Mouse (Mus musculus): ENCODE measurements around the gene Tmem30b.
"Not testable (repeated sequence)": the region's sequence is repeated elsewhere in the genome, so short reads cannot be mapped to it uniquely, and the experiment has no call there.

Tmem30b gene

DNA sequence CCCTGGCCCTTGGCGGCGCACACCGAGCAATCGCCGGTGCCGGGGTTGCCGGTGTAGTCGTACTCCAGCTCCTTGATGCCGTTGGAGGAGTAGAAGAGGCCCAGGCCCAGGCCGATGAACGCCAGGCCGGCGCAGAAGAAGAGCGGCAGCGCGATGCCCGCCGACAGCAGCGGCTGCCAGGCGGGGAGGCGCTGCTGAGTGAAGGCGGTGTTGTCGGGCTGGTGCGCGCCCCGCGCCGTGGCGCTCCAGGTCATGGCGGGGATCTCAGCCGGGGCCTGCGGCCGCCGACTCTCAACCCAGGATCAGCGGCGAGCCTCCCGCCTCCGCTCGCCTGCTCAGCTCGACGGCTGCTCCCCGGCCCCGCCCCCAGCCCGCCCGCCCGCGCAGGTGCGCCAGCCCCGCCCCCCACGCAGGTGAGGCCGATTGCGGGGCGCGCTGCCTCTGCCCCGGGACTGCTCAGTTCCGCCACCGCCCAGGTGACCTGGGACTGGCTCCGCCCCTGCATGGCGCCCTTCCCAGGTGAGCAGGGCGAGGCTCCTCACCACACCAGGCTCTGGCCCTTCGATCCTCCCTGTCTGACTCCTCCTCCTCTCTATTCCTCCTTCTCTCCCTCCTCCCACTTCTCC, at the start of gene Tmem30b:
Gene Tmem30b (minus strand): TSS at position 307 of the 626 bp plus-strand sequence.
- no peak for DNase-seq (ENCODE audit: low read depth)

DNA sequence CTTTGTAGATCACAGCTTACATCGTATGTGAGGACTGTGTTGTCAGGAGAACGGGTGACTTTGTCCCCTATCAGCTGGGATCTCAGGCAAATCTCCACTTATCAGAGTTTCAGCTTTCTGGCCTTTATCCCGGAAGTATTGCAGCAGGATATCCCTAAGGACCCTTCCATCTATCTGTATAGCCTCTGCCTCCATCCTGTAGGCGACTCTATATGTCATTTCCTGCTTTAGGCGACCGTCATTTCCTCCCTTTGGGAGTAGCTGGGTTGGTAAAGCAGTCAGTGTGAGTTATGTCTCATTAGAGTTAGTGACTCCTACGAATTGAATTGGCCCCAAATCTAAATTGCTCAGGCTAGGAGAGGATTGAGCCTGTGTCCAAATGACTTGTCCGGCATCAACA, 49.0 kb upstream of the Tmem30b start:
- no peak for DNase-seq (ENCODE audit: low read depth)

DNA sequence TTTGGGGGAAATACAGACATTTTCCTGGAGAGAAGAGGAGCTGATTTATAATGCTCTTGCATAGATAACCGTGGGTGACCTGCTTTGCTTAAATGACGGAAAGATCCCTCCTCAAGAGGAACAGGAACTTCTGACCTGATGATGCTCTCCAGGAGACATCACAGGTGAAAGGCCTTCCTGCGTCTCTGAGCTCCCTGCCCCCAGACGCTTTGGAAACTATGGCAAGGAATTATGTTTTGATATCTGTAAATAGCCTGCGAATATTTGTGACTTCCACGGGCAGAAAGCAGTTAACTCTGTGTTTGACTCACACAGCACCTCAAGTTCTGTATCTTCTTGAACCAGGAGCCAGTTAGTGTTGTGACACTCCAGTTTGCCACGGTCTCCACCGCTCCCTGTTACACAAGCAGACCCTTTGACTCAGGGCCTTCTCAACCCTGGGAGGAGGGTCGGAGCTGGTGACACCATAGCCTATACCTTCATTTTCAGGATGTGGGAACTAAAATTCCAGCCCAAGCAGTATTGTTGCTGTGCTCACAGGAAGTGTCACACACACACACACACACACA, 48.1 kb upstream of the Tmem30b start:
- no peak for DNase-seq (ENCODE audit: low read depth)

DNA sequence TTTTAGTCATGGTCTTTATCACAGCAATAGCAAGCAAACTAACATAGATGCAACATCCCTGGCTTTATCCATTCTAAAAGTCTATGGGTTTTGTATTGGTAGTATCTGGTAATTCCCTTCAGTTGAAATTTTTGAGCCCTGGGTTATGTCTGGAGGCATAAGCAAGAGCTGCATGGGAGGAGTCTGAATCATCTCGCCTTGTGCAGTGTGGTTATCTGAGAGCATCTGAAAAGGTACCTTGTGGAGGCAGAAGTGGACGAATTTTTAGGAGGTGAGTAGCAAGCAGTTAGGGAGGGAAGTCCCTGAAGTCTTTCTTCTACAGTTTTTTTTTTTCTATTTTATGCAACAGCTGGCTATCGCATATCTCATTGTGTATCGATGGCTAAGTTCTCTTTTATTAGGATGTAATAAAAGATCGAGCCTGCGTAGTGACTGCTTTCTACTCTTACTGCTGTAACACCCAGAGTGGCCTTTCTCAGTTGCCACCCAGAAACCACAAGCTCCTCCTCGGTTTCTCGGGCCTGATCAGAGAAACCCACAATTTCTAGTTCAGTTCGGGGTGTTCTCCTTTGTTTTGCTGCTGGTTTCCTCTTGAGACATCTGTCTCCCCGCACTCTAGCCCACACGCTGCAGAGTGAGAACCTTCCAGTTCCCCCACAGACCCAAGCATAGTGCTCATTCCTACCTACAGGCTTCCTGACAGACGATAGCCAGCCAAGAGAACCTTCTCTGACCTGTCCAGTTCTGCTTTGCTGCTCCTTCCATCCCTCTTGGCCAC, 47.0 kb upstream of the Tmem30b start:
- no peak for DNase-seq (ENCODE audit: low read depth)

DNA sequence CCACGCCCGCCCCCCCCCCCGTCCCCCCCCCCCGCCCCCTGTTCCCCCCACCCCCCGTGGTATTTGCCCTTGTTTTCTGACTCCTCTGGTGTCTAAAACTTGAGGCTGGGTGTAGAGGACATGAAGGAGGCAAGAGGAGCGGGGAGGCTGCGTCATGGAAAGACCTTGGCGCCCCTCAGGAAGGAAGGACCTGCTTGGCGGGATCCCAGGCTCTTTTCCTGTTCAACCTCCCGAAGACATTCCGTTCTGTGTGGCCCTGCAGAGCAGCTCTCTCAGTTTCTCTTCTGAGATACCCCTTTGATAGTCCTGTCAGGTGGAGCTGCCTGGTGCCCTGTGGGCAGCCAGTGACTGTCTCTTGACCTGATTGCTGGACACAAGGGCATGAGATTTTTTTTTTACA, 45.4 kb upstream of the Tmem30b start:
- DNase-seq (ENCODE audit: low read depth) = no peak

DNA sequence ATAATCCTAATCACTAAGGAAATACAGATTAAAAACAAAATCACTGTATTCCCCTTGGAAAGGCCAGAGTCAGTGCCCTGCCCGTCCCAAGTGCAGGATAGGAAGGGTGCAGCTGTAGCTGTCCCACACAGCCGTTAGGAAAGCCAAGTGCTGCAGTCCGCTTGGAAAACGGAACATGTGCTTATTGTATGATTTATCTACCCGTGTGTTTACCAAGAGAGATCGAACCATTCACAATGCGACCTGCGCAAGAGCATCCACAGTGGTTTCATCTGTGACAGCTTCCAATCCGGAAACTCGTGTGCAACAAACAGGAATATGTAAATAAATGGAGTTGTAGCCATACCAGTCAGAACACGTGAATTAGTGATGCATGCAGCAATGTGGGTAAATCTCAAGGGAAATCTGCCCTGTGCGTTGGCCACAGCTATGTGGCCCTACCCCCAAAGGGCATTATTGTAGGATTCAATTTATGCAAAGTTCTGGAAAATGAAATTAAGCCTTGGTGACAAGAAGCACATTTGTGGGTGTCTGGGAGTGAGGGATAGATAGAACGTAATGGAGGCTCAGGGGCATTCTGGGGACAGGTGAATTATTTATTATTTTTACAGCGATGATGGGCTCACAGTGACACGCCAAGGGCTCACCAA, 44.6 kb upstream of the Tmem30b start:
- no peak for DNase-seq (ENCODE audit: low read depth)

DNA sequence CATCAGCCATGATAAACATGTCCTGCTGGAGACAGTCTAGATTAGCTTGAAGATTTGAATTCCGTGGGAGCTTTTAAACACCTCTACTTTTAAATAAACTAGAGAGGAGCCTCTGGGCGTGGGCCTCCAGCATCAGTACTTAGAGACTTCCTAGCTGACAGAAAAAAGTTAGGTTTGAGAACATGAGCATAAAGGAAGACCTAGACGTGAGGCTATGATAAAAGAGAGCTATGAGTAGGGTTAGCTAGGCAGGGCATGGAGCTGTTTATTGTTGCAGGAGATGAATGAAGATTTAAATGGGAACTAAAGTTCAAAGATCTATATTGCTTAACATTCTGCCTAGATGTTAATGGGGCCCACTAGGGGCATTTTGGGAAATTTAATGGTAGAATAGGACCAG, 41.1 kb upstream of the Tmem30b start:
- DNase-seq (ENCODE audit: low read depth) = no peak

DNA sequence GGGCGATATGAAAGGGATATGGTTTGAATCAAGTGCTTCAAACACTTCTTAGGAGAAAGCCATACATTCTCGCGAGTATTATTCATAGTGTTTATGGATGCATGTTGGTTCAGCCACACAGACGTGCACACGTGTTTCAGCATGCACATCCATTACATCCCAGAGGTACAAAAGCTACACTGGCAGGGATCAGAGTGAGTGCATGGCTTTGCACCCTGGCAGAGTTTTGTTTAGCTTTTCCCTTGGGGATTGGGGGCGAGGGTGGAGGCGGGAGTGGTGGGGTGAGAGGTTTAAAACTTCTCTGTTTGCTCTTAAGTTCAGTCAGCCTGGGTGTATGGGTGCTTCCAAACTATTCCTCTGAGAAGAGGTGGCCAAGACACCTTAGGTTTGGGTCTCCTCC, 39.7 kb upstream of the Tmem30b start:
- no peak for DNase-seq (ENCODE audit: low read depth)

DNA sequence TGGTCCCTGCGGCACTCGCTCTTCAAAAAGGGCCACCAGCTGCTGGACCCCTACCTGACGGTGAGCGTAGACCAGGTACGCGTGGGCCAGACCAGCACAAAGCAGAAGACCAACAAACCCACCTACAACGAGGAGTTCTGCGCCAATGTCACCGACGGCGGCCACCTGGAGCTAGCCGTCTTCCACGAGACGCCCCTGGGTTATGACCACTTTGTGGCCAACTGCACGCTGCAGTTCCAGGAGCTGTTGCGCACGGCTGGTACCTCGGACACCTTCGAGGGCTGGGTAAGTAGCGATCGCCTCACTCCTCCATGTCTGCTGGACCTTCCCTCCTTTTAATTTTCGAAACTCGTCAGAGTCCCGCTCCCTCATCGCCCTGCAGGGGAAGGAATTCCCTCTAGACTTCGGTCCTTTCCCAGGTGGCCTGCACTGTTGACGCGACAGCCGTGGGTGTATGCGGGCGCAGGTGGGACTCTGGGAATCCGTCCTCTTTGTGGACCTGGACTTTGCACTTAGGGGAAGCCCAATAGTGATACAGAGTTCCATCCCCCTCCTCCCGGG, 39.1 kb upstream of the Tmem30b start:
- no peak for DNase-seq (ENCODE audit: low read depth)

DNA sequence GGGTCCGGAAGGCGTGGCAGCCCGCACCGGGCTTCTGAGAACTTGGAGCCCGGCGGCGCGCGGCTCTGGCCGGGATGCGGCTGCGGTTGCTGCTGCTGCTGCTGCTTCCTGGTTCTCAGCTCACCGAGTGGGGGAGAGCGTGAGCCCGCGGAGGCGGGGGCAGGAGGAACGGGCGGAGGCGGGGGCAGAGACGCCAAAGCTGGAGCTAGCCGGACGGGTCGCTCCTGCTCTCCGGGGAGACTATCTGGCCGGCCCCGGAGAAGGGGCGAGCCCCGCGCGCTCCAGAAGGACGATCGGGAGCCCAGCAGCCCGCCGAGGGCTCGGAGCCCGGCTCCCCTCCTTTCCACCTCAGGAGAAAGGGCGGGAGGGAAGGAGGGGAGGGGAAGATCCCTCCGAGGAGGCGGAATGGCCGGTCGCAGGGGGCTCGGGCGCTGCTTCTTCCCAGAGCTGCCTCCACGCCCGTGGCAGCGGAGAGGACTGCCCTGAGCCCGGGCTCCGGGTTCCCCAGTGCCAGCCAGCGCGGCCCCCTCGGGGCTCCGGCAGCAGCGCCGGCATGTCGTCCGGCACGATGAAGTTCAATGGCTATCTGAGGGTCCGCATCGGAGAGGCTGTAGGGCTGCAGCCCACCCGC, 38.5 kb upstream of the Tmem30b start, which contains the start of gene Prkch:
Gene Prkch (plus strand): TSS at position 187 of the 631 bp plus-strand sequence.
- no peak for DNase-seq (ENCODE audit: low read depth)

DNA sequence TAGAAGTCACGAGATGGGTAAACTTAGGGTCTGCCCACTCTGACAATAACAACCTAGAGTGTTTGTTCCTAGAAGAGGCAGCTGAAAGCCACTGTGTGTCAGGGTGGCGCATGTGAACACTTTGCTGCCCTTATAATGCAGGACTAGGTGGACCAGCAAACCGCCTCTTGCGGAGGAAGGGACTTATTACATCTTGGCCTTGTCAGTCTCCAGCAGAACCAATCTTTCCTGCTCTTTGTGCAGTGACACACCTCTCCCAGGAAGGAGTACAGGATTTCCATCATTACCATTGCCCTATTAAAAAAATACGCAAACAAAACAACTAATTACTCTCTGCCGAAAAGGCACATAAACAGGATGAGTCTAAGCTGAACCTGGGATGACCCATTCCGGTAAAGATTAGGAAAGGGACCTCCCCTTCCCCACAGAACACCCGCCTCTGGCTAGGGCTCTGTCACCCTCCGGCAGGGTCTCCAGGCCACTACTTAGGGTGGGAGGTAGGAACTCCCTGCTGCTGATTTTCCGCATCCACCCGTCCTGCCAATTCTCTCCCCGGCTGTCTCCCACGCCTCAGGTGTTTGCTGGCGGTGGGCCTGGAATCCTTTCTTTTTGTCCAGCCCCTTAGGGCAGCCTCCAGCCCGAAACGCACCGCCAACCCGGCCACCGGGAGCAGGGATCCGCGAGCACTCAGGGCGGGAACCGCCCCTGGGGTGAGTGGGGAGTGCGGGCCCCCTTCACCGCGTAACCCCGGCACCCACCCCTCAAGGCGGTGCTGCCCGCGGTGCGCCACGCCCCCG, 37.8 kb upstream of the Tmem30b start:
- DNase-seq (ENCODE audit: low read depth) = no peak

DNA sequence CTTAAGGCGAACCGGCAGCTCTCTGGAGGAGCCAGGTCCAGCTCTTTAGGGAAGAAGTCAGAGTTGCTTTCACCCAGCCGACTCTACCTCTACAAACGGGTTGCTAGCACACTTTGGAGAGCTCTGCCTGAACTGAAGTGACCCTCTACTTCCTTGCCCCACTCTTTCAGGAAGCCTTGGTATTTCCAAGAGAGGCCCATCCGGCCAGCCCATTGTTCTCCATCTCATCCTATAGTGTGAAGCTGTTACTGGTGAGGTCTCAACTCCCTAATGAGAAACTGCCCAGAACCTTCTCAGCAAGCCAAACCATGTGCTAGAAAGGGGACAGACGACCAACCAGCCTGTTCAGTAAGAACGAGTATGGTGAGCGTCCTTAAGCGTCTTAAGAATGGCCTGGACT, 37.1 kb upstream of the Tmem30b start:
- DNase-seq (ENCODE audit: low read depth) = no peak

DNA sequence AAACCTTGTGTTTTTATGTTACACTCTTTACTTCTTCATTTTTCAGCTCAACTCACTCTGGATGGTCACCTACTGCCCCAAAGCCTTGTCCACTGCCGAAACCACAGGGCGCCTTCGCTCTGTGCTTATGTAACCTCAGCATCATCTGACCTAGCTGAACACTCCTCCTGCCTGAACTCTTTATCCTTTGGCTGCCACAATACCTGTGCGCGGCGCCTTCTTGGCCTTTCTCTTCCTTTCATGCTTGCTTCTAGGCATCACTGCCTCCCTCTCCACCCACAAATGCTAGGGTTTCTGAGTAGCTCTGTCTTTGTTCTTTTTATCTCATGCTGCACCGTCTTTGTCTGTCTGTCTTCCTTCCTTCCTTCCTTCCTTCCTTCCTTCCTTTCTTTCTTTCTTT, 34.6 kb upstream of the Tmem30b start:
- DNase-seq (ENCODE audit: low read depth) = no peak

DNA sequence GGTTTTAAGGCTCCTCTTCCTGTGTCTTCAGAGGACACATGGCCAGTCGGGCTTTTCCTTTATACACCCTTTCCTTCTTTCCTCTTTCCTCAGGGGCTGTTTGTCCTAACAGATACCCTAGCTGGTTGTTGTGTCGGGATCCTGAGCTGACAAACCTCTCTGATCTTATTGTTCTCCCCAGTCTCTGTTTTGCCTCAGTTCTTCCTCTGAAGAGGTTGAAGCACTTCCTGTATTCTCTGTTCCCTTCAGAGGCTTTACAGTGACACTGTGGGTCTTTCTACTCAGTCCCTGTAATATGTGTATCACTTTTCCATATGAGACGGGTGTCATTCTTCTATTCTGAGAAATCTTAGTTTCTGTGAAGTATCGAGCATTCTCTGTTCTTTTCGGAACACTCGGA, 31.9 kb upstream of the Tmem30b start:
- DNase-seq (ENCODE audit: low read depth) = no peak

DNA sequence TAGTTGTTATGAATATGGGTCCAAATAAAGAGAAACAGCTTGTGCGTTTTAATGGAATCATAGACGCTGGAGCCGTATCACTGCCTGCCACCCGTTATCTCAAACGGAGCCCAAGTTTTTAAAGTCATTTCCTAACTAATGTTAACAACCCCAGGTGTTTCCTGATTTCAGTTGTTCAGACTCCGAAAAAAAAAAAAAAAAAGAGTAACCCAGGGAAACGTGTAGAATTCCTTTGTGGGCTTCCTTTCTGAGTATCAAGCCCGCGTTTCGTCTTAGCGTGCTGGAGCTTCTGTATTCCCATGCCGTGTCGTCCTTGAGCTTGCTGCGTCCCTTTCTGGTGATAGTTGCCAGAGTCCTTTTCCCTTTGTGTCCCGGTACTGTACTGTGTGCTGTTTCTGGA, 28.4 kb upstream of the Tmem30b start:
- DNase-seq (ENCODE audit: low read depth) = no peak

DNA sequence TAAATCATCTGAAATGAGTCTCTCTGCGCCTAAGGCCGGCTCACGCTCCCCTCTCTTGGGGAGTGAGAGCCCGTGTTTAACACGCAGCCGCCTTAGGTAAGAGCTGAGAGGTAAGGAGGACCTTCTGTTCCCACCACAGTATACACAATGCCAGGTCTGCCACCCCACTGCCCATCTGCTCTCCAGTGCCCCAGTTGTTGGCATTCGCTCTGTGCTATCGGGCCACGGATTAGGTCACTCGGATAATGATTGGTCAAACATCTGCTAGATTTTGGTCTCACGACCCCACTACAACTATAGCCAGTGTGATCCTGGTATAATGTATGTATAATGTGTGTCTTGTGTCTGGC, 19.4 kb upstream of the Tmem30b start:
- no peak for DNase-seq (ENCODE audit: low read depth)

DNA sequence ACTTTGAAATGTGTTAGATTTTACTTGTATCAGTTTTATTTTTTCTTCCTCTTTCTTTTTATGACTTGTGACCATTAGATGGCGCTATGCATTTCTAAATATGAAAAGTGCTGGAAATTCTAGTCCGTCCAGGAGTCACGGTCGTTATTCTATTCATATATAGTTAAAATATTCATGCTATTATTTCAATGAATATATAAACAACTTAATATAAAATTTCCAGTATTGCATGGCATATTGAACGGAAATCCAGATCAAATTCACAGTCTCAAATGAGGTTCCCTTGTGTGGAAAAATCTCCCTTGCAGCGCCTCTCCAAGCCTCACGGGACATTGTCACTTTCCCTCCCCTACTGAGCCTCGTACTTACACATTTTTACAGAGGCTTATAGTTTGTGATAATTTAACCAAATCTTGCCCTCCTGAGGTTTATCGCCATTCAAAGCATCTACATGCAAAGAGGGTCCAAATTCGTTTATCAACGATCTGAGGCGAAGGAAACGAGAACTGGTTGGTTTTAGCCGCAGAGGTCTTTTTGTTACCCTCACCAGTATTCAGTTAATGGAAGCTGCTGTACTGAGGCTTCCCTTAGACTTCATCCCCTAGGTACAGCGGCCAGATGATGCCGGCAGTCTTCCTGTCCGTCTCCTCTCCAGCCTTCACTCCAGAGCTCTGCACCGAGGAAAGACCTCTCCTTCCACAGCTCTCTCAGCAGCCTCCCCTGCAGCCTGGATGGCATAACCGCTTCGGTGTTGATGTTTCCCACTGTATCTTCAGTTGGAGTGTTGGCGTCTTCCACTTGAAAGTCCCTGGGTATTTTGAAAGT, 18.8 kb upstream of the Tmem30b start:
- DNase-seq (ENCODE audit: low read depth) = peak; percentile 11

DNA sequence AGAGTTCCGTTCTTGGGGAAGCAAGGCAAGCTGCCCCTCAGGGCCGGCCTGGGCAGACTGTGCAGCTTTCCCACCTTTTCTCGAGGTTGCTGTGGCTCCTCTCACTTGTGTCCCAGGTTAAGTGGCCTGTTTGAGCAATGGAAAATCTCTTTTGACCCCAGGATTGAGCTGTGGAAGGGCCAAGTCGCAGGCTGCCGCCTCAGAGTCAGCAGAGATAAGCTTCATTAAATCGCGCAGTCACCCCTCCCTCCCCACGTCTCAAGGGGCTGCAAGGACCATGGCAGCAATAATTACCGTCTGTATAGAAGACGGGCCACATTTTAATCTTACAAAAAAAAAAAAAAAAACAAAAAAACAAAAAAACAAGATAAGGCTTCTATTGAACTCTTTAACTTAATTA, 18.0 kb upstream of the Tmem30b start:
- DNase-seq (ENCODE audit: low read depth) = no peak

DNA sequence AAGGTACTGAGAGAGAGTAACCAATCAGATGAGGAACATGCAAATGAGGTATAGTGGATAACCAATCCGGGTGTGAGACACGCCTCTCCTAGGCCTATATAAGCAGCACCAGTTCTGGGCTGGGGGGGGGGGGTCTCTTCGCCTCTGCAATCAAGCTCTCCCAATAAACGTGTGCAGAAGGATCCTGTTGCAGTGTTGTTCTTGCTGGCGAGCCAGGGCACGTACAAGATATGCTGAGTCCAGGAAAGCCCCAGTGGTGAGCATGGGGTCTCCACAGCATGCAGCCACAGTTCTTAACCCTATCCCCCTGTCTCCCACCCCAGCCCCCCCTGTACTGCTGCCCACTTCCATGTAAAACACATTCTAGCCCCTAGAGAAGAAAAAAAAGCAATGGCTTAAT, 16.9 kb upstream of the Tmem30b start:
- DNase-seq (ENCODE audit: low read depth) = not testable (repeated sequence)

DNA sequence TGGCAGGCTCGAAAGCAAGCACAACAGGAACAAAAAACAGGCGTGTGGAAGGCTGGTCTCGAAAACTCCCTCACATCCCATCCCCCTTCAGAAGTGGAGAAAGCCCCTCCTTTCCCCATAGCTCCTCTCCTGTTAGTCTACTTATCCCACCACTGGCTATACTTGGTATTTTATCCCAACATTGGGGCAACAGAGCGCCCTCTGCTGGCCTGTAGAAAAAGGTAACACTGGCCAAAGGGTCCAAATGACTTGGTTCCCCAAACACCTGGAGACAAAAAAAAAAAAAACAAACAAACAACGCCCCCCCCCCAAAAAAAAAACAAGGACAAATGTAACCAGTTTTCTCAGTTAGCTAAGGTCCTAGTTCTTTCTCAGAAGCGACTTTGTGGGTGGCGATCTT, 13.9 kb upstream of the Tmem30b start:
- no peak for DNase-seq (ENCODE audit: low read depth)

Data from fibroblast of lung, adult 2 months (primary cell).